Mouse (Mus musculus) liver, adult 2 months (tissue): ENCODE measurements around the gene Fpgs. TPM values are rescaled to one million over a fixed set of nuclear protein-coding genes. Genes with fewer than 3 reads are reported as not detected.

Experiments used
- DNase-seq: peaks from one replicate; pipeline ENCODE4 v3.0.0-alpha.2; 2011; ENCODE audit warnings: low read depth, low spot score; ENCODE audit errors: extremely low read depth
- H3K27ac ChIP-seq: fragments of 200-500 bp; replicated peaks from 2 replicates; pipeline ENCODE4 v1.5.1; 2012; ENCODE audit warnings: low read depth, mild to moderate bottlenecking, control low read depth, inconsistent platforms, low read length; ENCODE audit not compliant: insufficient read depth
- H3K27me3 ChIP-seq: fragments of 200-500 bp; 2 replicates; pipeline ENCODE4 v1.6.1; 2012; ENCODE audit warnings: mild to moderate bottlenecking, moderate library complexity, low read length, inconsistent platforms; ENCODE audit not compliant: control insufficient read depth, insufficient read depth
- H3K36me3 ChIP-seq: fragments of 200-500 bp; 2 replicates; pipeline ENCODE4 v1.6.1; 2012; ENCODE audit warnings: low read length, inconsistent platforms; ENCODE audit not compliant: control insufficient read depth, insufficient read depth
- H3K4me1 ChIP-seq: fragments of 200-500 bp; 2 replicates; pipeline ENCODE4 v1.6.1; 2011; ENCODE audit warnings: low read length; ENCODE audit not compliant: control insufficient read depth, insufficient read depth
- H3K4me3 ChIP-seq: fragments of 200-500 bp; 2 replicates; pipeline ENCODE4 v1.5.1; 2011; ENCODE audit warnings: low read depth, mild to moderate bottlenecking, control low read depth, low read length, moderate library complexity; ENCODE audit not compliant: insufficient read depth
- H3K79me2 ChIP-seq: fragments of 200-500 bp; 2 replicates; pipeline ENCODE4 v1.6.1; 2012; ENCODE audit warnings: inconsistent platforms, mild to moderate bottlenecking, low read length, moderate library complexity; ENCODE audit not compliant: control insufficient read depth, insufficient read depth
- H3K9ac ChIP-seq: fragments of 200-500 bp; 2 replicates; pipeline ENCODE4 v1.6.1; 2012; ENCODE audit warnings: low read depth, mild to moderate bottlenecking, control low read depth, inconsistent platforms, low read length
- CTCF ChIP-seq: fragments of 200-500 bp; IDR thresholded peaks from 2 replicates; pipeline ENCODE4 v1.5.1; 2011; ENCODE audit warnings: low read depth, low read length, control low read depth
- POLR2A ChIP-seq: fragments of 200-500 bp; IDR thresholded peaks from 2 replicates; pipeline ENCODE4 v1.6.1; 2011; ENCODE audit warnings: low read length, control low read depth; ENCODE audit not compliant: insufficient read depth; ENCODE audit errors: extremely low read depth
- WGBS: fragments of 180-500 bp; shearing (Covaris S2); methylation state at CpG from one replicate; pipeline ENCODE4 v1.1.7; 2018; 5-methylcytosine and 5-hydroxymethylcytosine counted together
- polyA plus RNA-seq: library from polyadenylated mRNA; depleted of rRNA; stranded (reverse); fragments of >200 nt; gene quantifications from 2 replicates; pipeline ENCODE4 v1.2.3, GENCODE M21; 2012
- total RNA-seq: library from RNA; depleted of rRNA; stranded (reverse); fragments of >200 nt; gene quantifications from 2 replicates; pipeline ENCODE4 v1.2.3, GENCODE M21; 2014

The Fpgs gene
- total and polyA plus RNA-seq, 2 experiments = 158 to 414 TPM

- WGBS = 49% methylated on average over 31 of the region's 31 CpGs
These were observed 57.4 kb downstream of the Fpgs start, which contains the start of gene Eng for GRCm38 (mm10) chr2:32646379-32647056. TSS of gene Eng (plus strand) at chr2:32646595.

DNA sequence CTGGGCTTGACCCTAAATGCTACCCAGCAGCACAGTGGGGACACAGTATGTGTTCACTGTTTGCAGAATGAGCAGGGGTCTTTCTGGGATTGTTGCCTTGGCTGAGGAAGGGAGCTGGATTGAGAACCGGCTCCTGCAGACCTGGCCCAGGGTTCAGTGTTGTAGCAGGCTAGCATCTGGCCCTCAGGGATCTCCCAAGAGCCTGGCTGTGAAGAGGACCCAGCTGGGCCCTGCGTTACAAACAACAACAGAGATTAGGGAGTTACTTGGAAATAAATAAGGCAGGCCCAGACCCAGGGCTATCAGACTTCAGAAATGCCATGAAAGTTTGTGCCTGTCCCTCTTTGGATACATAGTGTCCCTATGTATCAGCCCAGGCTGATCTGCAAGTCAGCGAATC, 58.3 kb downstream of the Fpgs start:
- Histone ChIP-seq H3K27ac (peak overlapping the region; percentile 33), H3K36me3 (no peaks in the 10 kb centered on the region), H3K27me3 (no peaks in the 10 kb centered on the region), H3K79me2 (no peaks in the 10 kb centered on the region), H3K4me3 (no peak overlapping the region), H3K4me1 (peaks cover 6% of the 10 kb centered on the region), H3K9ac (no peak overlapping the region)
- WGBS = 72% methylated on average over 3 of the region's 3 CpGs
- DNase-seq = no peak
- TF ChIP-seq CTCF (no peak), POLR2A (no peak)

More at GRCm38 (mm10) chr2:32646379-32647056, 57.4 kb downstream of the Fpgs start, which contains the start of gene Eng:
- H3K36me3 ChIP-seq = no peaks in the 10 kb centered on the region
- H3K9ac ChIP-seq = peak within 1 kb of the TSS; percentile 89
- peaks cover 3% of the 10 kb centered on the region for H3K4me1 ChIP-seq
- no peaks in the 10 kb centered on the region for H3K27me3 ChIP-seq
- H3K4me3 ChIP-seq = peak within 1 kb of the TSS; percentile 87
- TF ChIP-seq CTCF (no peak), POLR2A (0 out of 2 replicates have a peak, but pooled peaks have one; percentile 54)
- H3K79me2 ChIP-seq = peaks cover 6% of the 10 kb centered on the region; the same call in 1 of the 2 replicates
- no peak for DNase-seq
- H3K27ac ChIP-seq = peak within 1 kb of the TSS; percentile 80

DNA sequence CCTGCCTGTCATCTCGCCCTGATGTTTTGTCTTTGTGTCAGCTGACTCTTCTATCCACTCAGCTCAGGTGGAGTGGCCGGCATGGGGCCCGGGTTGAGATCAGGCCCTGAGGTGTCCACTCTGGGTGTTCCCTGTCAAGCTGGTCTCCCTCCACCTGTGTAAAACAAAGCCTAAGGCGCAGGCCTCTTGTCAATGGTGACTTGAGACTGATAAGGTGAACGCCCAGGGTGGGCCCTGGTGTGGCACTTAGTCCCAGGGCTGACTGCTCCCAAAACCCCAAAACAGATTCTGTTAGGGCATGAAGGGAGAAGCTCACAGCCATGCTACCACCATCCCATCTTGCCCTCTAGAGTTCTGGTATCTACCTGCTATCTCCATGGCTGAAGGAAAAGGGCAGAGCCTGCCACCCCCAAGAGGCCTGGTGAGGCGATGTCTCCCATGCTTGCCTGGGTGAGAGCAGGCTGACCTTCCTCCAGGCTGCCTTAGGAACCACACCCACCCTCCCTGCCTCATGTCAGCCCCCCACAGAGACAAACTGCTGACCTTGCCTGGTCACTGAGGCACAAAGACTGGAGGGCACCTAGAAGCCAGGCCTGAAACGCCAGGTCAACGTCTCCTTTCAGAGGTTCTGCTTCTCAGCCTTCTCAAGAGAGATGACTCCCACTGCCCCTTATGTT, 59.0 kb downstream of the Fpgs start:
- H3K27ac ChIP-seq = peak overlapping the region; percentile 33; the same call in 1 of the 2 replicates
- no peaks in the 10 kb centered on the region for H3K36me3 ChIP-seq
- 91% methylated on average over 8 of the region's 8 CpGs for WGBS
- peaks cover 6% of the 10 kb centered on the region for H3K4me1 ChIP-seq
- TF ChIP-seq CTCF (no peak), POLR2A (no peak)
- no peak for DNase-seq
- no peaks in the 10 kb centered on the region for H3K79me2 ChIP-seq
- no peaks in the 10 kb centered on the region for H3K27me3 ChIP-seq
- H3K9ac ChIP-seq = no peak overlapping the region
- H3K4me3 ChIP-seq = no peak overlapping the region

DNA sequence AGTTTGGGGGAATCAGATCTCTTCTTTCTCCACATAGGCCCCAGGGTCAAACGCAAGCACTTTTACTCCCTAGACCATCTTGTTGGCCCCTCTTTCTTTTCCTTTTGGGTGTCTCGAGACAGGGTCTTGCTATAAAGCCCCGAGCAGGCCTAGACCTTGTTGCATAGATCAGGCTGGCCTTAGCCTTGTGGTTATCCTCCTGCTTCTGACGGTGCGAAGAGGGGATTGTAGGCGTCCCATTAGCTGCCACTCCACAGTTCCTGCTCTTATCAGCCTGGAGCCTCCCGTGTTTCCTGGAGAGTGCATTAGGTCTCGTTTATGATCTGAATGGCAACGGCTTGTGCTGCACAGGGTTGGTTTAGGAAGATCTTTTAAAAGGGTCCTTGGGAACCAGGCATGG, 59.9 kb downstream of the Fpgs start:
- Histone ChIP-seq H3K27ac (0 out of 2 replicates have a peak overlapping the region, but pooled peaks have one; percentile 24), H3K36me3 (no peaks in the 10 kb centered on the region), H3K79me2 (no peaks in the 10 kb centered on the region), H3K4me3 (no peak overlapping the region), H3K4me1 (peaks cover 6% of the 10 kb centered on the region), H3K9ac (no peak overlapping the region), H3K27me3 (no peaks in the 10 kb centered on the region)
- no peak for DNase-seq
- 81% methylated on average over 9 of the region's 9 CpGs for WGBS
- TF ChIP-seq POLR2A (no peak), CTCF (no peak)

DNA sequence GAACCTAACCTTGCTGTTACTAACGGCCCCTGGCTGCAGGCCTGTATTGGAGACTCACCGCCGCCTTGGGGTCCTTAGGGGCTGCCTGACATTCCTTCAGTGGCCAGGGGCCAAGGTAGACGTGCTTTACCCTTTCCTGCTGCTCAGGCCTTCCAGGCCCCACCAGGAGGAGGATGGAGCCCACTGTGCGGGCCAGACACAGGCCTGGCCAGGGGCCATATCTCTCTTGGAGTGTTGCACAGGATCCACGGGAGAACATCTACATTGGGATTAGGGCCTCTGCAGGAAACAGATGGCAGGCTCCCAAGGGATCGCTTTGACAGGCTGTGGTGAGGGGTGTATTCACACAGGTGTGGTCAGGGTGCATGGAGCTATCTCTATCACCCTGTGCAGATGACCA, 61.1 kb downstream of the Fpgs start:
- TF ChIP-seq POLR2A = no peak
- no peak for DNase-seq
- no peak overlapping the region for H3K4me3 ChIP-seq
- H3K27me3 ChIP-seq = no peaks in the 10 kb centered on the region
- no peaks in the 10 kb centered on the region for H3K79me2 ChIP-seq
- peaks cover 6% of the 10 kb centered on the region for H3K4me1 ChIP-seq
- no peak overlapping the region for H3K9ac ChIP-seq
- H3K36me3 ChIP-seq = no peaks in the 10 kb centered on the region
- peak overlapping the region; percentile 19 for H3K27ac ChIP-seq
- WGBS = 71% methylated on average over 7 of the region's 7 CpGs

DNA sequence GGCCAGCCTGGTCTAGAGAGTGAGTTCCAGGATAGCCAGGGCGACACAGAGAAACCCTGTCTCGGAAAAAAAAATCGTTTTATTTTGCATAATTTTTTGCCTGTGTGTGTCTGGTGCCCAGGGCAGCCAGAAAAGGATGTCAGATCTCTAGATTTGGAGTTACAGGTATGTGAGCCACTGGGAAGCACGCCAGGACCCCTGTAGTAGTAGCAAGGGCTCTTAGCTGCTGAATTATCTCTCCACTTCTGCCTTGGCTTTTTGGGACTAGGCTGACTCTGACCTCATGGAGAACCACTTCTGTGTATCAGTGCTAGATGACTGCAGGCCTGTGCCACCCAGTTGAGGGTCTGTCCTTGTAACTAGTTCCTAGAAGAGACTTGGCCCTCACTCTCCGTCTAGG, 62.1 kb downstream of the Fpgs start:
- Histone ChIP-seq H3K27me3 (no peaks in the 10 kb centered on the region), H3K36me3 (no peaks in the 10 kb centered on the region), H3K27ac (no peak overlapping the region), H3K4me1 (peaks cover 6% of the 10 kb centered on the region), H3K9ac (no peak overlapping the region), H3K79me2 (no peaks in the 10 kb centered on the region), H3K4me3 (no peak overlapping the region)
- WGBS = 83% methylated on average over 5 of the region's 5 CpGs
- TF ChIP-seq POLR2A (no peak), CTCF (no peak)
- no peak for DNase-seq
